Mouse (Mus musculus) liver, adult (tissue): Measurements from ENCODE around the gene Ppp1r9a.

Source experiments
- GATA4 ChIP-seq: IDR thresholded peaks from 2 replicates; pipeline ENCODE4 v1.6.1; 2014; ENCODE audit warnings: mild to moderate bottlenecking, low read length; ENCODE audit not compliant: insufficient replicate concordance

Ppp1r9a gene

DNA sequence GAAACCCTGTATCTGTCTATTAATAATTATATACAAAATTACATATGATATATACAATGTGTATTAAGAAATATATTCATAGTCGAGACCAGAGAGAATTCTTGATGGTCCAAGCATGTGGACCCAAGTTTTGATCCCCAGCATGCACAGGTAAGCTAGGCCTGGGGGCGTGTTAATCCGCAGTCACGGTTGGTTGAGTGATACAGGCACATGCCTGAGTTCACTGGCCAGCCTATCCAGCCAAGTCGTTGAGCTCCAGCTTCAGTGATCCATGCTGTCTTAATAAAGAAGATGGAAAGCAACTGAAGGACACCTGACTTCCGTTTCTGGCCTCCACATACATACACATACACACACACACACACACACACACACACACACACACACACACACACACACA lies 233.3 kb downstream of the Ppp1r9a start:
- no peak for TF ChIP-seq GATA4

- no peak for TF ChIP-seq GATA4
These were observed 236.3 kb downstream of the Ppp1r9a start for GRCm38 (mm10) chr6:5138875-5139631.

- no peak for TF ChIP-seq GATA4
These were observed 236.9 kb downstream of the Ppp1r9a start for GRCm38 (mm10) chr6:5139666-5140065.

DNA sequence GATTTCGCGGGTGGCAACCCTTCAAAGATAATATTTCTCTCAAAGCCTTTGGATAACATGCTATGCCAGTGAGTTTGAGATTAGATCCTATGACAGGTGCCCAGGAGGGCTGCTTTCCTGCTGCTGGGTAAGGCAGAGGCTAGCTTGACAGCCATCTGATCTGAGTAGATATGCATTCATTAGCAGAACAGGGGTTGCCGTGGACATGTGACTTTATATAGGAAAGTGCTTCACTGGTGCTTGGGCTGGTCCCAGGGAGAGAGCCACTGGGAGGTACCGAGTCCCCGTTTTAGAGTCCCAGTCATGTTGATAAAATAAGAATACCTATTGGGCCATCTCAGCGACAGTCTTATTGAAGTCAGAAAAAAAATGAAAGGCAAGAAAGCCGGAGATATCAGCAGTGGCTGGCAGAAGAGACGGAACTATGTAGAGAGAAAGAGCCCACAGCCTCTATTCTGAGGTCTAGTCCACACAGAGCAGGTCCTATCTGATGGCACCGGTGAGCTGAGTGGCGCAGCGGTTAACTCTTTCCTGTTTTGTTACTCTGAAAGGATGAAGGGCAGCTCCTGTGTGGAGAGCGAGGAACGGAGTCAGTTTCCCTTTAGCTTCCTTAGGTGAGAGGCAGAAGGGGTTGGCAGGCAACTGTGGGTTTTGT lies 244.9 kb downstream of the Ppp1r9a start:
- no peak for TF ChIP-seq GATA4

DNA sequence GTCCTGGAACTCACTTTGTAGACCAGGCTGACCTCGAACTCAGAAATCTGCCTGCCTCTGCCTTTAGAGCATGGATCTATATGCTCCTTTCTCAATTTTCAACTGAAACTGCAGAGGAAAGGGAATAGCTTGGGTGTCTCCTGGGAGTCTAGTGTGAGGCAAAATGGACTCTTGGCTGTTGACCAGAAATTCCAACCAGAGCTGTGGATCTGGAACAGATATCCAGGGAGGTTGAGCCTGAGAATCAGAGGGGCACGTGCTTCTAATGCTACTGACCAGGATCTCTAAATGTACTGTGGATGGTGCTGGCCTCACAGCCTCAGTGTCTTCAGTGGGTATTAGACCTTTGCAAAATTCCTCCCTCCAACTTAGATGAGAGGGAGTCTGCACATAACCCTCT lies 247.2 kb downstream of the Ppp1r9a start:
- no peak for TF ChIP-seq GATA4

DNA sequence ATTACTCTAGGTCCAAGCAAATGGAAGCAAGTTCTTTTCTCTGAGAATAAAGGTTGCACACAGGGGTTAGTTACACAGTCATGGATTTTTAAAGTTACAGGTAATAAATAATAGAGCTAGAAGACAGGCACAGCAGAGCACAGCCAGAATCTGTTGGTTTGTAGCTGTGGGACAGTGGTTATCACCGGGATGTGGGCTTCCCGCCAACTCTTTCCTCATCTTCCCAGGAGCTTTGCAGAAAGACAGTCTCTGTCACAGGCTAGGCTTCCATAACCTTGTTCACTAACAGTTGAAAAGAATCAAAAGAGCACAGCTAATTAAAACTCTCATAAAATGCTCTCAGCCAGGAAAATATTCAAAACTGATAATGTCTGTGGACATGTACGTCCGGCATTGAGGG lies 248.5 kb downstream of the Ppp1r9a start:
- no peak for TF ChIP-seq GATA4

DNA sequence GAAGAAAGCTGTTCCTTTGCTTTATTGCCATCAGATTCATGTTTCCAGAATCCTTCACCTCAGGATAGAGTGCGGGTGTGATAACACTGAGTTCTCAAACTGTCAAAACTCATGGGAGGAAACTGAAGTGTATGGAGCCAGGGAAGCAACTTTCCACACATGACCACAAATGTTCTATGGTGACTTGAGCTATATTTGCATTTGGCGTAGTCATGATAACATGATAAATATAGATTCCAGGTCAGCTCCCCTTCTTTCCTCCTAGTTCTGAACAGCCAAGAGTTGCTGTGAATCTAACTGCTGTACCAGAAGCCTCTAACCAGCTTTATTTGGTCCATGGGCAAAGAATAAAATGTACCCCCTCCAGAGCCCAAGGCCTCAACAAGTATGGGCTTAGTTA lies 249.5 kb downstream of the Ppp1r9a start:
- no peak for TF ChIP-seq GATA4

DNA sequence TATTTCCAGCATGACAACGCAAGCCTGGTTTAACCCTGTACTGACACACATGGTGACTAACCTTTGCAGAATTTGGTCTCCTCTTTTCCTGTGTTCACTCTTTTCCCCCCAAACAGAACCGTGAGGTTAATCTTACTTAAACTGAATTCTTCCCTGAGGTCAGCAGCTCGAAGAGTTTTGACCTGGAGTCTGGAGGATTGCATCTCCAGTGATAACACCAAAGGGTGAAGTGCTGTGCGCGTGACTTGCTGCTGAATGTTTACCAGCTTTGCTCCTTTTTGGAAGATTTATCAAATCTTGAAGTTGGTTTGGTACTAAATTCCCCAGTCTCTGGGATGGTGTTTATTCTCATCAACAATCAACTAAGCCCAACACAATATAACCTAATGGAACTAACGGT lies 252.1 kb downstream of the Ppp1r9a start:
- TF ChIP-seq GATA4 = no peak

GRCm38 (mm10) chr6:5155313-5155927 lies 252.7 kb downstream of the Ppp1r9a start:
- no peak for TF ChIP-seq GATA4

- TF ChIP-seq GATA4 = no peak
These were observed 254.1 kb downstream of the Ppp1r9a start for GRCm38 (mm10) chr6:5156541-5157425.

DNA sequence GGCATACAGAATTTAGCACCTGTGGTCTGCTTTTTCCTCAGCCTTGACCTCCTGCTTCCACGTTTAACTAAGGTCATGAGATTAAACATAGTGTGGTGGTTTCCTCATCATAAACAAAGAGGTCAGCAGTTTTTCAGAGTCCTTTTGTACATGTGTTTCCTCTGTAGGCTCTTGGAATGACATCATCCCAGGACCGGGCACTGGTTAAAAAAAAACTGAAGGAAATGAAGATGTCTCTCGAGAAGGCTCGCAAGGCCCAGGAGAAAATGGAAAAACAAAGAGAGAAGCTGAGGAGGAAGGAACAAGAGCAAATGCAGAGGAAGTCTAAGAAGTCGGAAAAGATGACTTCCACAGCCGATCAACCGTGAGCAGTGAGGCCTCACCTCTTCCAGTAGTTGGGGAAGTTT lies 256.7 kb downstream of the Ppp1r9a start:
- TF ChIP-seq GATA4 = no peak

DNA sequence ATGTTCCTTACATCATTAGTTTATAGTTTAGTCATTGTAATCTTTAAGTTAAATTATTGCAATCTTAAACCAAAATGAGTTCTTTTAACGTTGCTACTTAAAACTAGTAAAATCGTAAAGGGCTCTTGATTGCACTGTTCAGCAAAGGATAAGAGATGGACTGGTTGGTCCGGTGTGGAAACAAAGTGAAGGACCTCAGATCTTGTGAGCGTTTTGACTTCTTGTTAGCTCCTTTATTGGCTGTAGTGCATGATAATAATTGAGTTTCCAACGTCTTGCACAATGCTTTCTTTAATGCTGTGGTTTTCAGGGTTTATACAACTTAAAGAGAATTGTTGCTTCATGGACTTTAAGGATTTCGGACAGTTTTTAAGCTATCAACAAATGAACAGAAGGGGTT lies 259.3 kb downstream of the Ppp1r9a start:
- no peak for TF ChIP-seq GATA4

GRCm38 (mm10) chr6:5163507-5164144 lies 260.9 kb downstream of the Ppp1r9a start:
- TF ChIP-seq GATA4 = no peak

GRCm38 (mm10) chr6:5164855-5165254 lies 262.1 kb downstream of the Ppp1r9a start:
- no peak for TF ChIP-seq GATA4
